Mouse (Mus musculus): Measurements from ENCODE around the gene Fut8. TPM values are rescaled to one million over a fixed set of nuclear protein-coding genes. Genes with fewer than 3 reads are reported as not detected.
A peak's percentile ranks its signal among the peaks of the same experiment; 100 is the strongest.

Fut8 gene
- polyA plus RNA-seq, 1 experiment from 2014 or later, result 49.3 TPM

DNA sequence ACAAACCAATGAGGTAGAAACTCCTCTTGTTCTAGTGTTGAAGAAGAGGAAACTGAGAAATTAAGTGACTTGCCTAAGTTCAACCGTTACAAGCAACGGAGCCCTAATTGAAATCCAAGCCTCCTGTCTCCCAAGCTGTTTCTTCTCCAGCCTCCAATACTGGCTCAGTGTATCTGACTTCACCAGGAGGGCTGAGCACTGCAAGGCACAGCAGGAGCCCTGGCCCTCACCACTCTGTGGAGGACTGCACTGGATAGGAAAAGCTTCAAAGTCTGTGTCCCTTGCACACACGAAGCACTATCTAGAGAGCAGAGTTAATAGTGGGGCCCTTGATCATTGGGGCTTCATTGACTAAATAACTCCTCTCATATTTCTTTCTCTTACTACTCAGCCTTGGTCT, 246.8 kb downstream of the Fut8 start:
- H3K27ac ChIP-seq, result no peak overlapping the region
- peaks cover 3% of the 10 kb centered on the region; the same call in 1 of the 2 replicates for H3K9me3 ChIP-seq
- ATAC-seq (ENCODE audit: low FRiP score), result no peak
- H3K4me3 ChIP-seq, result no peak overlapping the region
- H3K9ac ChIP-seq, result no peak overlapping the region
- WGBS, result 91% methylated on average over 3 of the region's 3 CpGs
- H3K36me3 ChIP-seq, result no peaks in the 10 kb centered on the region
- no peak overlapping the region for H3K4me2 ChIP-seq
- H3K4me1 ChIP-seq (replicated peaks), result 0 out of 2 replicates have a peak, but pooled peaks cover 2% of the 10 kb centered on the region
- H3K27me3 ChIP-seq, result no peaks in the 10 kb centered on the region

DNA sequence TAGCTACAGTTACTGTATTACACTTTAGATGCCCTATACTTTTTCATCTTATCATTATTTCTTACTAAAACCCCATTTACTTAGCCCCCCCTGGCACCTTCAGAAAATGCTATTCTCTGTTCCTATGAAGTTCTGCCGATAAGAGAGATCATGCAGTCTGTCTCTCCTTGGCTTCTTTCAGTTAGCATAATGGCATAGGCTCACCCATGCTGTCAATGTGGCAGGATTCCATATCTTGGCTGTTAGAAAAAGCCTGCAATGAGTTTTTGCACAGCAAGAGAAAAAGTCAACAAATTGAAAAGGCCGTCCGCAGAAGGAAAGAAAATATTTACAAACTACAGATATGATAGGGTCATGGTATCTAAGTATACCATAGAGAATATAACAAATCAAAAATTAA, 253.6 kb downstream of the Fut8 start:
- H3K9me3 ChIP-seq, result peaks cover 3% of the 10 kb centered on the region; the same call in 1 of the 2 replicates
- ATAC-seq (ENCODE audit: low FRiP score), result no peak
- H3K4me2 ChIP-seq, result no peak overlapping the region
- no peak overlapping the region for H3K9ac ChIP-seq
- no peaks in the 10 kb centered on the region for H3K4me1 ChIP-seq (replicated peaks)
- no peaks in the 10 kb centered on the region for H3K36me3 ChIP-seq
- no peaks in the 10 kb centered on the region for H3K27me3 ChIP-seq
- 89% methylated on average over 3 of the region's 3 CpGs for WGBS
- no peak overlapping the region for H3K27ac ChIP-seq
- no peak overlapping the region for H3K4me3 ChIP-seq

- H3K9me3 ChIP-seq, result no peaks in the 10 kb centered on the region
- no peaks in the 10 kb centered on the region for H3K36me3 ChIP-seq
- no peak overlapping the region for H3K27ac ChIP-seq
- H3K4me3 ChIP-seq, result no peak overlapping the region
- no peaks in the 10 kb centered on the region for H3K27me3 ChIP-seq
- ATAC-seq (ENCODE audit: low FRiP score), result no peak
- no peaks in the 10 kb centered on the region; the same call in 1 of the 2 replicates for H3K4me1 ChIP-seq (replicated peaks)
- WGBS, result 95% methylated on average over 1 of the region's 1 CpGs
- no peak overlapping the region for H3K4me2 ChIP-seq
- no peak overlapping the region for H3K9ac ChIP-seq
These were observed 257.9 kb downstream of the Fut8 start for GRCm38 (mm10) chr12:77495781-77496180.

DNA sequence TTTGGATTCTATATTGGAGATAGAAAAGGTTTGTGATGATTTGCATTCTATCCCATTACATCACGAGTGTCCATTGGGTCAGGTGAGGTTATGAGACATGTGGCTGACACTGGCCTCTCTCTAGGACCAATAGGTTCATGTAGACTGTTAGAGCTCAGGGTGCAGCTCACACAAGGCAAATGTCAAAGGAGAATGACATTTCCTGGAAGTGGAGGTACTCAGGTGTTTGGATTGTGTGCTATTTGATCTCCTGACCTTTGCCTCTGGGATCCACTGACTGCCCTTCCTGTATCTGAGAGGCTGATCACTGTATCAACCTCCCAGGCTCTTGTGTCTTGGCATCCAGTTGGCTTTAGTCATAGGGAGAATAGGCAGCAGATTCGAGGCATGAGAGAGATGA, 260.2 kb downstream of the Fut8 start:
- Histone ChIP-seq H3K9ac (no peak overlapping the region), H3K4me3 (no peak overlapping the region), H3K27me3 (no peaks in the 10 kb centered on the region), H3K4me2 (no peak overlapping the region), H3K9me3 (no peaks in the 10 kb centered on the region), H3K4me1 (replicated peaks) (peaks cover 7% of the 10 kb centered on the region), H3K36me3 (no peaks in the 10 kb centered on the region), H3K27ac (no peak overlapping the region)
- ATAC-seq (ENCODE audit: low FRiP score), result no peak
- 83% methylated on average over 2 of the region's 2 CpGs for WGBS

DNA sequence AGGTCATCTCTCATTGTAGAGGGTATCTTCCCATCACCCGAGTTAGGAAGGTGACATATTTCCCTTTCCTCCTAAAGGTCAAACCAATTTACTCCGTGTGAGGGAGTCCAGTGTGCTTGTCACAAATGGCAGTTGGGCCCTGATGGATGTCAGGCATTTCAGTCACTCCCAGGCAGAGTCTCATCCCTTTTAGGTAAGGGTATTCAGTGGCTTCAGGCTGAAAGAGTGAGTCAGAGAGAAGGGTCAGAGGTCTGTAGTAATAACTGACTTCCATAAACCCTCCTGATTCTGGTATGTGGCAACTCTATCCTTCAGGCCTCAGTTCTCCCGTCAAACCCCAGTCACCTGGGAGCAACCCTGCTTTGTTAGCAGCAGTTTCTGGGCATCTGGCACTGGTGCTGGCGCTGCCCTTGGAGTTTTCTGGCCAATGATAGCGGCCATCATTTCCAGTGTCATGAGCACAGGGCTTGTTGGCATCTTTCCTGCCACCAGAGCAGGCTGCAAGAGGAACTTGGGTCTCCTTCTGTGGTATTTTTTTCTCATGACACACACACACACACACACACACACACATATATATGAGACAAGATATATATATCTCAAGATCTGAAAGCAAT, 262.6 kb downstream of the Fut8 start:
- Histone ChIP-seq H3K36me3 (no peaks in the 10 kb centered on the region), H3K4me2 (no peak overlapping the region), H3K4me1 (replicated peaks) (peaks cover 7% of the 10 kb centered on the region), H3K27me3 (no peaks in the 10 kb centered on the region), H3K27ac (no peak overlapping the region), H3K4me3 (no peak overlapping the region), H3K9ac (no peak overlapping the region), H3K9me3 (no peaks in the 10 kb centered on the region)
- WGBS, result 71% methylated on average over 5 of the region's 5 CpGs
- no peak for ATAC-seq (ENCODE audit: low FRiP score)

- H3K27ac ChIP-seq, result no peak overlapping the region; the same call in 1 of the 2 replicates
- peak; percentile 43; the same call in 1 of the 2 replicates for ATAC-seq (ENCODE audit: low FRiP score)
These were observed 263.7 kb downstream of the Fut8 start for GRCm38 (mm10) chr12:77501466-77502240.

GRCm38 (mm10) chr12:77502243-77502642, 264.3 kb downstream of the Fut8 start:
- no peaks in the 10 kb centered on the region for H3K27me3 ChIP-seq
- no peak overlapping the region for H3K9ac ChIP-seq
- no peak overlapping the region for H3K27ac ChIP-seq
- no peak overlapping the region for H3K4me3 ChIP-seq
- peaks cover 7% of the 10 kb centered on the region for H3K4me1 ChIP-seq (replicated peaks)
- whole genome bisulfite sequencing, result 76% methylated on average over 3 of the region's 3 CpGs
- no peaks in the 10 kb centered on the region for H3K36me3 ChIP-seq
- H3K4me2 ChIP-seq, result no peak overlapping the region
- no peak for ATAC-seq (ENCODE audit: low FRiP score)
- H3K9me3 ChIP-seq, result no peaks in the 10 kb centered on the region

More at GRCm38 (mm10) chr12:77501466-77502240, 263.7 kb downstream of the Fut8 start:
- Histone ChIP-seq H3K27me3 (no peaks in the 10 kb centered on the region), H3K4me2 (no peak overlapping the region), H3K36me3 (no peaks in the 10 kb centered on the region), H3K4me3 (no peak overlapping the region), H3K9ac (no peak overlapping the region), H3K4me1 (replicated peaks) (peaks cover 7% of the 10 kb centered on the region), H3K9me3 (no peaks in the 10 kb centered on the region)
- 53% methylated on average over 7 of the region's 7 CpGs for WGBS

DNA sequence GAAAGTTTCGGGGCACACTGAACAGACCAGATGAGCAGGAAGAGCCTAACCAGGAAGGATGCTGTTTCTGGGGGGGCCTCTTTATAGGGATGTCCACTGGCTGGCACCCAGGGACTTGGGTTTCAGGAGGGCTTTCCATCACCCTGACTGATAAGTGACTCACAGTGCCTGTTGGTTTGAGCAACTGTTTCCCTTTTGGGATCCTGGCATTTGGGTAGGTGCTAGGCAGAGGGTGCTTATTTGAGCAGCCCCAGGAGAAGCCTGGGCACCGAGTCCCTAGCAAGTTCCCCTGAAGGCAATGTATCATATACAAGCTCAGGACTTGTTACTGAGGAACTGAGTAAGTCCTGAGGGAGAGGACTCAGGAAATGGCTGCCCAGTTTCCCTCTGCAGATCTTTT, 267.5 kb downstream of the Fut8 start:
- Histone ChIP-seq H3K4me2 (no peak overlapping the region), H3K9ac (no peak overlapping the region), H3K4me3 (no peak overlapping the region), H3K27ac (no peak overlapping the region), H3K27me3 (no peaks in the 10 kb centered on the region), H3K4me1 (replicated peaks) (peaks cover 7% of the 10 kb centered on the region), H3K9me3 (no peaks in the 10 kb centered on the region), H3K36me3 (no peaks in the 10 kb centered on the region)
- WGBS, result 98% methylated on average over 2 of the region's 2 CpGs
- ATAC-seq (ENCODE audit: low FRiP score), result no peak

DNA sequence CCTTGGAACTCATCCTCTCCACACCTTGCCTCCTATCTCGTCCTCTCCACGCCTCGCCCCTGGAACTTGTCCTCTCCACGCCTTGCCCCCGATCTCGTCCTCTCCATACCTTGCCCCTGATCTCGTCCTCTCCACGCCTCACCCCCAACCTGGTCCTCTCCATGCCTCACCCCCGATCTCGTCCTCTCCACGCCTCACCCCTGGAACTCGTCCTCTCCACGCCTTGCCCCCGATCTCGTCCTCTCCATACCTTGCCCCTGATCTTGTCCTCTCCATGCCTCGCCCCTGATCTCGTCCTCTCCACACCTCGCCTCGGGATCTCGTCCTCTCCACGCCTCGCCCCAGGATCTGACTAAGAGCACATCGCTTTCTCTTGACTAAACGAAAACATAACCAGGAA, 269.8 kb downstream of the Fut8 start:
- Histone ChIP-seq H3K36me3 (no peaks in the 10 kb centered on the region), H3K27ac (no peak overlapping the region), H3K27me3 (no peaks in the 10 kb centered on the region), H3K4me1 (replicated peaks) (0 out of 2 replicates have a peak, but pooled peaks cover 3% of the 10 kb centered on the region), H3K4me2 (no peak overlapping the region), H3K4me3 (no peak overlapping the region), H3K9me3 (no peaks in the 10 kb centered on the region), H3K9ac (no peak overlapping the region)
- no peak for ATAC-seq (ENCODE audit: low FRiP score)
- 92% methylated on average over 24 of the region's 24 CpGs for WGBS

DNA sequence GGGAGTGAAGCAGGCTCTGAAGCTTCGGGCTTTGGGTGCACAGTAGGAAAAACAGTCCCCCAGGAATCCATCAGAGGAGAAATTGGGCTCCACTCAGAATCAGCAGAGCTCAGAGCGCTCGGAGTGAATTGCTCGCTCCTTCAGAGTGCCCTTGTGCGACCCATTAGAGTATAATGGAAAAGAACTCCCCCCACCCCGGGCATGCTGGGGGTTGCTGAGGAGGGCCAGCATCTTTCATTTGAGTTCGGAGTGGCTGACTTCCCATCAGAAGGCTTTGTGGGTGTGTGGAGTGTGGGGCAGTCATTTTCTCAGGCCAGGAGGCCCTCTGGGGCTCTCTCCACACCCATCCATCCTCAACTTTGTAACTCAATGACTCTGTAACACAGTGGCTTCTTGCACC, 272.8 kb downstream of the Fut8 start:
- Histone ChIP-seq H3K27ac (no peak overlapping the region), H3K9ac (no peak overlapping the region), H3K9me3 (no peaks in the 10 kb centered on the region), H3K4me1 (replicated peaks) (0 out of 2 replicates have a peak, but pooled peaks cover 3% of the 10 kb centered on the region), H3K27me3 (no peaks in the 10 kb centered on the region), H3K4me3 (no peak overlapping the region), H3K4me2 (no peak overlapping the region), H3K36me3 (no peaks in the 10 kb centered on the region)
- ATAC-seq (ENCODE audit: low FRiP score), result no peak
- 67% methylated on average over 7 of the region's 7 CpGs for WGBS

- no peaks in the 10 kb centered on the region for H3K9me3 ChIP-seq
- no peak for ATAC-seq (ENCODE audit: low FRiP score)
- H3K4me1 ChIP-seq (replicated peaks), result 0 out of 2 replicates have a peak, but pooled peaks cover 3% of the 10 kb centered on the region
- H3K9ac ChIP-seq, result no peak overlapping the region
- H3K27me3 ChIP-seq, result no peaks in the 10 kb centered on the region
- H3K27ac ChIP-seq, result no peak overlapping the region
- H3K4me2 ChIP-seq, result no peak overlapping the region
- 78% methylated on average over 9 of the region's 9 CpGs for WGBS
- H3K4me3 ChIP-seq, result no peak overlapping the region
- no peaks in the 10 kb centered on the region for H3K36me3 ChIP-seq
These were observed 273.3 kb downstream of the Fut8 start for GRCm38 (mm10) chr12:77511206-77511605.

DNA sequence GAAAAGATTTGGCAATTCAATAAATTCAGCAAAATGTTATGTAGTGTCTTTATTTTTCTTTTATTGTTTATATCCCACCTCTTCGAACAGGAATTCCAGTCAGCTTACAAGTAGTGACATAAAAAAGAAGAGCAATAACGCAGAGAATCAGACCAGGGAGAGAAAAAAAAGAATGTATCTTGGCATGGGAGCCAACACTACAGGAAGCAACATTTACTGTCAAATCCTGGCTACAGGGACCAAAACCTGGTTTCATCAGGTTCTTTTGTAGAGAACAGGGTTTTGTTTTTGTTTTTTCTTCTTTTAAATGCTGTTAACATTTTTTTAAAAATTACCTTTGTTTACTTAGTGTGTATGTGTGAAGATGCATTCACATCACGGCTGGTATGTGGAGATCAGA, 273.7 kb downstream of the Fut8 start:
- WGBS, result 89% methylated on average over 3 of the region's 3 CpGs
- no peak for ATAC-seq (ENCODE audit: low FRiP score)

DNA sequence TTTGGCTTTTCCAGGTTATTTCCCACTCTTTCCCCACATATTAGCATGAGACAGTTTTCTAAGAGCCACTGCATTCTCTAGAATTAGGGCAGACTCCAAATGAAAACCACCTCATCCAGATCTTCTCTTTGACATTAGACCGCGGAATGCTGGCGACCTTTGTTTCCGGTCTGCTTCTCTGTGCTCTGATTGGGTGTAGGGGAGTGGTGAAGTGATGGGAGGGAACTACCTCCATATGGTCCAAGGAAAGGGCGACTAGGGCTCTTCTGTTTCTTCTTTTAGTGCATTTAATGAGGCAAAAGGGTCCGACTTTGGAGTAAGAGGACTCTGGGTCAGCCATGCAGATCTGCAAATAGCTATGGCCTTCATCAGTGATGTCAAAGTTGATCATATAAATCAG, 278.9 kb downstream of the Fut8 start:
- Histone ChIP-seq H3K4me1 (replicated peaks) (no peaks in the 10 kb centered on the region), H3K4me3 (no peak overlapping the region), H3K27ac (no peak overlapping the region), H3K27me3 (no peaks in the 10 kb centered on the region), H3K9me3 (no peaks in the 10 kb centered on the region), H3K4me2 (no peak overlapping the region), H3K9ac (no peak overlapping the region), H3K36me3 (no peaks in the 10 kb centered on the region)
- ATAC-seq (ENCODE audit: low FRiP score), result no peak
- 83% methylated on average over 6 of the region's 6 CpGs for WGBS

More for the DNA sequence above, 273.7 kb downstream of the Fut8 start:
- Histone ChIP-seq H3K9ac (no peak overlapping the region), H3K36me3 (no peaks in the 10 kb centered on the region), H3K27ac (no peak overlapping the region), H3K27me3 (no peaks in the 10 kb centered on the region), H3K4me3 (no peak overlapping the region), H3K4me1 (replicated peaks) (0 out of 2 replicates have a peak, but pooled peaks cover 3% of the 10 kb centered on the region), H3K4me2 (no peak overlapping the region), H3K9me3 (no peaks in the 10 kb centered on the region)

All from hindbrain, embryonic 13.5 days (tissue).